Mouse (Mus musculus): ENCODE results near the gene Anks6.

The Anks6 gene

GRCm38 (mm10) chr4:47043866-47044265, 13.4 kb downstream of the Anks6 start:
- DNase-seq, result peak in 1 of 2 experiments; percentile 32

- no peak for DNase-seq
These were observed 17.6 kb downstream of the Anks6 start for GRCm38 (mm10) chr4:47039586-47039985.

- DNase-seq, result peak; percentile 92 to 96
These were observed 19.9 kb downstream of the Anks6 start for GRCm38 (mm10) chr4:47037321-47037657.

GRCm38 (mm10) chr4:47036486-47037320, 20.5 kb downstream of the Anks6 start:
- DNase-seq, result peak; percentile 68 to 76

- no peak for DNase-seq
These were observed 21.7 kb downstream of the Anks6 start for GRCm38 (mm10) chr4:47035536-47035935.

GRCm38 (mm10) chr4:47032171-47032570, 25.1 kb downstream of the Anks6 start:
- no peak for DNase-seq

- no peak for DNase-seq
These were observed 28.4 kb downstream of the Anks6 start for GRCm38 (mm10) chr4:47028791-47029190.

GRCm38 (mm10) chr4:47023949-47024348, 33.3 kb downstream of the Anks6 start:
- DNase-seq, result no peak

GRCm38 (mm10) chr4:47022804-47023603, 34.2 kb downstream of the Anks6 start:
- no peak for DNase-seq

- DNase-seq, result peak; percentile 80 to 86
These were observed 36.7 kb downstream of the Anks6 start for GRCm38 (mm10) chr4:47020563-47020962.

- no peak for DNase-seq
These were observed 42.1 kb downstream of the Anks6 start for GRCm38 (mm10) chr4:47015156-47015555.

- DNase-seq, result peak; percentile 48 to 67
These were observed 44.8 kb downstream of the Anks6 start for GRCm38 (mm10) chr4:47012476-47012875.

- DNase-seq, result no peak
These were observed 46.6 kb downstream of the Anks6 start for GRCm38 (mm10) chr4:47010400-47011231.

- peak; percentile 48 to 61 for DNase-seq
These were observed 56.4 kb downstream of the Anks6 start for GRCm38 (mm10) chr4:47000626-47001395.

- DNase-seq, result no peak
These were observed 59.3 kb downstream of the Anks6 start for GRCm38 (mm10) chr4:46997969-46998368.

- peak in 1 of 2 experiments; percentile 61 for DNase-seq
These were observed 64.3 kb downstream of the Anks6 start for GRCm38 (mm10) chr4:46992827-46993473.

GRCm38 (mm10) chr4:46991959-46992316, 65.3 kb downstream of the Anks6 start:
- DNase-seq, result no peak

GRCm38 (mm10) chr4:46991016-46991958, 65.9 kb downstream of the Anks6 start, which contains the start of gene Gabbr2:
Gene Gabbr2 (minus strand): TSS chr4:46991873.
- DNase-seq, result peak; percentile 91 to 92

GRCm38 (mm10) chr4:46990281-46991015, 66.8 kb downstream of the Anks6 start:
- DNase-seq, result peak; percentile 74 to 75

GRCm38 (mm10) chr4:46989842-46990241, 67.4 kb downstream of the Anks6 start:
- peak; percentile 88 to 92 for DNase-seq
